In genomic region chr16:43340712-43341111, GRCm38 (mm10) we compare ENCODE assay signal across 26 mouse cellular contexts.
"Had no signal": no experiment of that assay in that cellular context is flagged by ENCODE, and none has a peak within 500 bp of the region (broad histone marks: within the 10 kb centered on the region; RNA-seq: fewer than 3 reads in every experiment).

No protein-coding gene starts in this region.

- ATAC-seq: forebrain, embryonic 13.5 days; forebrain, embryonic 14.5 days; forebrain, embryonic 15.5 days; forebrain, embryonic 16.5 days; forebrain, postnatal 0 days had no signal

- DNase-seq: cerebellum, adult 9-10 months; cerebellum, adult 9-11 months; cerebellum, postnatal 10 days; cerebellum, postnatal 14 days; cerebellum, postnatal 25 days; cerebellum, postnatal 36 days; embryo, embryonic 11 days; forebrain, postnatal 0 days; gastrocnemius, adult 2 months; gastrocnemius, postnatal 10 days; gastrocnemius, postnatal 14 days; gastrocnemius, postnatal 25 days; gastrocnemius, postnatal 36 days; heart, adult 2 months had no signal

- H3K4me1 ChIP-seq: embryonic facial prominence, embryonic 10.5 days; embryonic facial prominence, embryonic 12.5 days; forebrain, embryonic 10.5 days; forebrain, embryonic 15.5 days; heart, embryonic 10.5 days had no signal

- H3K4me3 ChIP-seq: embryonic facial prominence, embryonic 10.5 days; embryonic facial prominence, embryonic 12.5 days; embryonic facial prominence, embryonic 13.5 days; embryonic facial prominence, embryonic 15.5 days; erythroblast, embryonic 14.5 days; forebrain, embryonic 10.5 days; forebrain, embryonic 12.5 days; forebrain, embryonic 13.5 days; forebrain, embryonic 15.5 days; gastrocnemius, adult 2 months; heart, adult 2 months; heart, embryonic 10.5 days had no signal

- H3K27ac ChIP-seq: embryonic facial prominence, embryonic 10.5 days; embryonic facial prominence, embryonic 12.5 days; embryonic facial prominence, embryonic 13.5 days; embryonic facial prominence, embryonic 15.5 days; forebrain, embryonic 10.5 days; forebrain, embryonic 12.5 days; forebrain, embryonic 13.5 days; gastrocnemius, adult 2 months; heart, adult 2 months; heart, embryonic 10.5 days had no signal

- H3K9me3 ChIP-seq: embryonic facial prominence, embryonic 10.5 days; embryonic facial prominence, embryonic 12.5 days; embryonic facial prominence, embryonic 13.5 days; embryonic facial prominence, embryonic 15.5 days; forebrain, embryonic 10.5 days; forebrain, embryonic 12.5 days; forebrain, embryonic 13.5 days; forebrain, embryonic 15.5 days; heart, embryonic 10.5 days had no signal

- H3K9ac ChIP-seq: embryonic facial prominence, embryonic 12.5 days; embryonic facial prominence, embryonic 13.5 days; embryonic facial prominence, embryonic 15.5 days; forebrain, embryonic 12.5 days; forebrain, embryonic 13.5 days; forebrain, embryonic 15.5 days; forebrain, postnatal 0 days had no signal

- H3K27me3 ChIP-seq: embryonic facial prominence, embryonic 12.5 days; embryonic facial prominence, embryonic 13.5 days; embryonic facial prominence, embryonic 15.5 days; forebrain, embryonic 12.5 days; forebrain, embryonic 13.5 days; forebrain, embryonic 15.5 days had no signal

- H3K36me3 ChIP-seq: embryonic facial prominence, embryonic 10.5 days; embryonic facial prominence, embryonic 12.5 days; embryonic facial prominence, embryonic 13.5 days; embryonic facial prominence, embryonic 15.5 days; forebrain, embryonic 10.5 days; forebrain, embryonic 12.5 days; forebrain, embryonic 15.5 days; heart, embryonic 10.5 days had no signal

- H3K4me2 ChIP-seq: embryonic facial prominence, embryonic 12.5 days; embryonic facial prominence, embryonic 13.5 days; embryonic facial prominence, embryonic 15.5 days; forebrain, embryonic 12.5 days; forebrain, embryonic 13.5 days; forebrain, embryonic 15.5 days had no signal
